Mouse (Mus musculus) lung, postnatal 0 days (tissue): Measurements from ENCODE around the gene Bcar1.

Experiments used
- CTCF ChIP-seq: IDR thresholded peaks from 2 replicates; pipeline ENCODE4 v1.5.1; 2016; ENCODE audit warnings: antibody characterized with exemption, mild to moderate bottlenecking
- EP300 ChIP-seq: IDR thresholded peaks from 2 replicates; pipeline ENCODE4 v1.6.1; 2016; ENCODE audit warnings: antibody characterized with exemption, mild to moderate bottlenecking, control low read depth

DNA sequence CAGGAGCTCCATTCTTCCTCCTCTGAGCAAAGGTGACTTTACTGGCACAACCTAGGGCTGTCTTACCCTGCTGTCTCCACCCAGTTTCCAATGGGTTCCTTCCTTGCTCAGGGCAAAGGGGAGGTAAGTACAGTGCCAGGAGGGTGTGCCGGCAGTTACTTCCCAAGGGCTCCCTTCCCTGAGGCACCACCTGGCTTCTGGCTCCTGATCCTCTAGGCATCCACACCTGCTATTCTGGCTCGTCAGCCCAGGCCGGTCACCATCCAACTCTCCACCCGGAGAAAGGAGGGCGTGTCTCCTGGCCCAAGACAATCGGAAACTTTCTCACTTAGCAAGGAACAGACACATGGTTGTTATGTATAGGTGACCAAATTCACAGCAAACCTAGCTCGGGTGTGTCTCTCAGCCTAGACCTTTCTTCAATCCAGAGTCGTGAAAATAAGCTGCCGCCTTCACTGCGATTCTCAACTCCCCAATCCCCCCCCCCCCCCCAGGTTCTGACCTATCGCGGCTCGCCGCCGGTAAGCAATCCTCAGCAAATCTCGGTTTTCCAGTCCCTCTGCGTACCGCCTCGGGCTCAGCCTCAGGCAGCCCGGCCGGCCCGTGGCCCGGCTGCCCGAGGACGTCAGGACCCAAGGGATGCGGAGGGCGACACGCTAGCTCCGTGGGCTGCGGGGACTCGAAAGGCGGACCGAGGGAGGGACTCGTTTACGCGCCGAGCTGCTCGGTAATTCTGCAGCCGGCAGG lies 12.2 kb downstream of the Bcar1 start:
- TF ChIP-seq CTCF (no peak), EP300 (no peak)
